Mouse (Mus musculus): ENCODE measurements around the gene Uhrf1bp1l.

Gene Uhrf1bp1l

GRCm38 (mm10) chr10:89746581-89746980 lies 1.8 kb downstream of the Uhrf1bp1l start:
- DNase-seq = no peak

- DNase-seq = no peak
These were observed 2.6 kb downstream of the Uhrf1bp1l start for GRCm38 (mm10) chr10:89747221-89747905.

GRCm38 (mm10) chr10:89747911-89748310 lies 3.1 kb downstream of the Uhrf1bp1l start:
- DNase-seq = no peak

GRCm38 (mm10) chr10:89748619-89749018 lies 3.8 kb downstream of the Uhrf1bp1l start:
- DNase-seq = no peak

- no peak for DNase-seq
These were observed 6.3 kb downstream of the Uhrf1bp1l start for GRCm38 (mm10) chr10:89751069-89751468.

GRCm38 (mm10) chr10:89755231-89755630 lies 10.4 kb downstream of the Uhrf1bp1l start:
- no peak for DNase-seq

GRCm38 (mm10) chr10:89760772-89761171 lies 16.0 kb downstream of the Uhrf1bp1l start:
- no peak for DNase-seq

- DNase-seq = no peak
These were observed 19.8 kb downstream of the Uhrf1bp1l start for GRCm38 (mm10) chr10:89764457-89765121.

- no peak for DNase-seq
These were observed 21.3 kb downstream of the Uhrf1bp1l start for GRCm38 (mm10) chr10:89765790-89766714.

- DNase-seq = no peak
These were observed 23.7 kb downstream of the Uhrf1bp1l start for GRCm38 (mm10) chr10:89768352-89769020.

GRCm38 (mm10) chr10:89769096-89769495 lies 24.3 kb downstream of the Uhrf1bp1l start:
- no peak for DNase-seq

GRCm38 (mm10) chr10:89771894-89772293 lies 27.1 kb downstream of the Uhrf1bp1l start:
- no peak for DNase-seq

GRCm38 (mm10) chr10:89776029-89776428 lies 31.2 kb downstream of the Uhrf1bp1l start:
- no peak for DNase-seq

GRCm38 (mm10) chr10:89791870-89792269 lies 47.1 kb downstream of the Uhrf1bp1l start:
- DNase-seq = no peak

- DNase-seq = no peak
These were observed 49.3 kb downstream of the Uhrf1bp1l start for GRCm38 (mm10) chr10:89794121-89794520.

- no peak for DNase-seq
These were observed 74.4 kb downstream of the Uhrf1bp1l start for GRCm38 (mm10) chr10:89819146-89819545.

GRCm38 (mm10) chr10:89823906-89824305 lies 79.1 kb downstream of the Uhrf1bp1l start:
- DNase-seq = peak; percentile 47 to 65

- no peak for DNase-seq
These were observed 82.1 kb downstream of the Uhrf1bp1l start for GRCm38 (mm10) chr10:89826896-89827295.

GRCm38 (mm10) chr10:89832334-89832733 lies 87.5 kb downstream of the Uhrf1bp1l start:
- DNase-seq = no peak

- peak; percentile 41 to 48 for DNase-seq
These were observed 88.4 kb downstream of the Uhrf1bp1l start for GRCm38 (mm10) chr10:89833166-89833565.

GRCm38 (mm10) chr10:89837476-89837875 lies 92.7 kb downstream of the Uhrf1bp1l start:
- DNase-seq = peak; percentile 34 to 38

- no peak for DNase-seq
These were observed 94.0 kb downstream of the Uhrf1bp1l start for GRCm38 (mm10) chr10:89838834-89839233.

GRCm38 (mm10) chr10:89850951-89851350 lies 106.2 kb downstream of the Uhrf1bp1l start:
- DNase-seq = no peak
